Mouse (Mus musculus) cortical plate, adult 2 months (tissue): ENCODE measurements around the gene Fgfr2. TPM values are rescaled to one million over a fixed set of nuclear protein-coding genes. Genes with fewer than 3 reads are reported as not detected.

Source experiments
- H3K27ac ChIP-seq: fragments of 200-500 bp; 2 replicates; pipeline ENCODE4 v1.5.1; 2012; ENCODE audit warnings: low read length, control low read depth, inconsistent platforms; ENCODE audit not compliant: insufficient read depth
- H3K4me1 ChIP-seq: fragments of 200-500 bp; 2 replicates; pipeline ENCODE4 v1.6.1; 2011; ENCODE audit warnings: low read length; ENCODE audit not compliant: control insufficient read depth, insufficient read depth
- H3K4me3 ChIP-seq: fragments of 200-500 bp; 2 replicates; pipeline ENCODE4 v1.5.1; 2011; ENCODE audit warnings: mild to moderate bottlenecking, low read length, control low read depth; ENCODE audit not compliant: insufficient read depth
- CTCF ChIP-seq: fragments of 200-500 bp; IDR thresholded peaks from 2 replicates; pipeline ENCODE4 v1.5.1; 2011; ENCODE audit warnings: mild to moderate bottlenecking, control low read depth, low read length; ENCODE audit not compliant: insufficient read depth; ENCODE audit errors: extremely low read depth
- POLR2A ChIP-seq: fragments of 200-500 bp; IDR thresholded peaks from 2 replicates; pipeline ENCODE4 v1.6.1; 2011; ENCODE audit warnings: mild to moderate bottlenecking, low read length, control low read depth; ENCODE audit not compliant: insufficient read depth; ENCODE audit errors: extremely low read depth
- polyA plus RNA-seq: library from polyadenylated mRNA; depleted of rRNA; stranded (reverse); fragments of >200 nt; gene quantifications from 2 replicates; pipeline ENCODE4 v1.2.3, GENCODE M21; 2012

The Fgfr2 gene
- polyA plus RNA-seq, 1 experiment: 50.4 TPM

GRCm38 (mm10) chr7:132231476-132231875 is 891.7 kb downstream of the Fgfr2 start:
- Histone ChIP-seq H3K27ac (no peak overlapping the region), H3K4me1 (no peaks in the 10 kb centered on the region), H3K4me3 (no peak overlapping the region)
- TF ChIP-seq POLR2A (no peak), CTCF (no peak)

GRCm38 (mm10) chr7:132230961-132231360 is 892.2 kb downstream of the Fgfr2 start:
- no peaks in the 10 kb centered on the region for H3K4me1 ChIP-seq
- TF ChIP-seq CTCF (no peak), POLR2A (no peak)
- no peak overlapping the region for H3K4me3 ChIP-seq
- H3K27ac ChIP-seq: no peak overlapping the region

GRCm38 (mm10) chr7:132227075-132227640 is 896.0 kb downstream of the Fgfr2 start:
- TF ChIP-seq POLR2A (no peak), CTCF (no peak)
- no peak overlapping the region for H3K27ac ChIP-seq
- H3K4me3 ChIP-seq: no peak overlapping the region

GRCm38 (mm10) chr7:132226379-132227074 is 896.6 kb downstream of the Fgfr2 start:
- H3K27ac ChIP-seq: no peak overlapping the region
- TF ChIP-seq POLR2A (no peak), CTCF (peak; percentile 93)
- no peak overlapping the region for H3K4me3 ChIP-seq
- no peaks in the 10 kb centered on the region for H3K4me1 ChIP-seq

More at GRCm38 (mm10) chr7:132227075-132227640, 896.0 kb downstream of the Fgfr2 start:
- H3K4me1 ChIP-seq: no peaks in the 10 kb centered on the region

GRCm38 (mm10) chr7:132223452-132224141 is 899.6 kb downstream of the Fgfr2 start:
- no peak for TF ChIP-seq CTCF
- TF ChIP-seq POLR2A: no peak
- H3K27ac ChIP-seq: no peak overlapping the region
- no peak overlapping the region for H3K4me3 ChIP-seq
- H3K4me1 ChIP-seq: no peaks in the 10 kb centered on the region

GRCm38 (mm10) chr7:132214031-132214430 is 909.1 kb downstream of the Fgfr2 start:
- Histone ChIP-seq H3K27ac (no peak overlapping the region), H3K4me3 (no peak overlapping the region), H3K4me1 (peaks cover 3% of the 10 kb centered on the region; the same call in 1 of the 2 replicates)
- TF ChIP-seq POLR2A: no peak
- no peak for TF ChIP-seq CTCF

GRCm38 (mm10) chr7:132213460-132213859 is 909.7 kb downstream of the Fgfr2 start:
- no peak overlapping the region for H3K27ac ChIP-seq
- peak; percentile 89 for TF ChIP-seq CTCF
- TF ChIP-seq POLR2A: no peak
- peaks cover 5% of the 10 kb centered on the region; the same call in 1 of the 2 replicates for H3K4me1 ChIP-seq
- H3K4me3 ChIP-seq: no peak overlapping the region

- H3K27ac ChIP-seq: no peak overlapping the region
Observed at GRCm38 (mm10) chr7:132211920-132212701, 911.0 kb downstream of the Fgfr2 start.

GRCm38 (mm10) chr7:132210616-132211015 is 912.5 kb downstream of the Fgfr2 start:
- TF ChIP-seq CTCF (no peak), POLR2A (no peak)
- Histone ChIP-seq H3K4me1 (peaks cover 5% of the 10 kb centered on the region; the same call in 1 of the 2 replicates), H3K4me3 (no peak overlapping the region), H3K27ac (no peak overlapping the region)

More at GRCm38 (mm10) chr7:132211920-132212701, 911.0 kb downstream of the Fgfr2 start:
- no peak overlapping the region for H3K4me3 ChIP-seq
- peaks cover 5% of the 10 kb centered on the region; the same call in 1 of the 2 replicates for H3K4me1 ChIP-seq
- no peak for TF ChIP-seq CTCF
- no peak for TF ChIP-seq POLR2A
